Mouse (Mus musculus): Measurements from ENCODE around the gene Crisp4. TPM values are rescaled to one million over a fixed set of nuclear protein-coding genes. Genes with fewer than 3 reads are reported as not detected.

Gene Crisp4
- polyA plus RNA-seq, 1 experiment from 2014 or later = not detected

DNA sequence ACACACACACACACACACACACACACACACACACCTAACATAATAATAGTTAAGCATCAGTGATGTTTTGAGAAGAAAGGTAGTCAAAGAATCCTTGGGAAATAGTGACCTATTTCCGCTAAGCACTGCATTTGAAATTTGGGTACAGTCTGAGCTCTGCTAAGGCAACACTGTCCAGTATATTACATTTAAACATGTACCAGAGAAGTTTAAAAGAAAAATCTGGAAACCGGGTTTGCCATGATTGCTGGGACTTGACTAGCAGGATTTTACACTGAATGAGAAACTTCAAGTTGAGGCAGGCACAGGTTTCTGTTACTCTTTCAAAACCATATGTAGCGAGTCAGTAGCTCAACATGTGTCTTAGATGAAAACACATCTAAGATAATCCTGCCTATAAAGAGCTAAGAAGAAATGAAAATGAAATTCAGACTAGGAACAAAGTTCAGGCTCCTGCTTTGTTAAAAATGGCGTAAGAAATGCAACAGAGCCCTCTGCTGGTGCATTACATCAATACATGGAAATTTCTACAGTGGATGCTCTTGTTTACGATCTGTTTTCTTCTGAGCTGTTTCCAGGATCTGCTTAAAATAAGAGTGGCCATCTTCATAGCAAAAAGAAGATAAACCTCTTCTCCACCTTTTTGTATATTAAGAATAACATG, 39.7 kb downstream of the Crisp4 start:
- no peaks in the 10 kb centered on the region for H3K4me1 ChIP-seq
- peaks cover 4% of the 10 kb centered on the region; the same call in 1 of the 2 replicates for H3K27me3 ChIP-seq (replicated peaks)
- H3K4me3 ChIP-seq (replicated peaks) = no peak overlapping the region
- H3K9ac ChIP-seq (replicated peaks) = no peak overlapping the region
- H3K9me3 ChIP-seq (replicated peaks) = no peaks in the 10 kb centered on the region
- no peaks in the 10 kb centered on the region for H3K36me3 ChIP-seq
- H3K27ac ChIP-seq (replicated peaks) = 0 out of 2 replicates have a peak overlapping the region, but pooled peaks have one; percentile 37
- 40% methylated on average over 5 of the region's 5 CpGs for WGBS
- peak; percentile 87 for ATAC-seq (ENCODE audit: low FRiP score)
- no peak overlapping the region for H3K4me2 ChIP-seq

DNA sequence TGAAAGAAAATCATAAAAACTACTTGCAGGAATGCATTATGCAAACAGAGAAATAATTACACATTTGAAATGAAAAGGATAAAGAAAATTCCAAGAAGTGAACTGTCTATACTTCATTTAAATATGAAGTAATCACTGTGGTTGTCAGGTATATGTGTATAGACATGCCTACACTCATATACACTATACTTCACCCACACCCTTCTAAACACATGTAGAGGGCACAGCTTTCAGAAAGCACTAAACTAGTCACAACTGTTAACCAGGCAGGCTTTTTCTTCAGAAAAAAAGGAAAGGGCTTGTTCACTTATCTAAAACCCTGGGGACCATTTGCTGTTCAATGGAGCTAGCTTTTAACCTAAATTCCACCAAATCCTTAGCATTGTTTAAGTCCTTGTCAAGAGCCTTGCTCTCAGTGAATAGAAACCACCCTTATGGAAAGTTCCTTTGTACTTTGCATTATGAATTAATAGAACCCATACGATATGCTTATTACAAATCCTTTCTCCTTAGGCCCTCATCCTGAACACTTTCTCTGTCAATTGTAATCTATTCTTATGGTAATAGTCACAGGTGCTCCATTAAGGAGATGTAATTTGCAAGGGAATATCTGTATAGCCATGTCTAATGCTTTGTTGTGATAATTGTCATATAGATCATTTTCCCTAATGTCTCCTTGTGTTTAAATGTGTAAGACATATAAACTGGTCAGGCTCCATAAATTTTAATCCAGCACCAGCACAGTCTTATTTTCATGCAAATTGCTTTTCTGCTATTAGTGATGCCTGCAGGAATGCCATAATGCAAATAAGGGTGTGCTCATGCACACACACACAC, 40.5 kb downstream of the Crisp4 start:
- Histone ChIP-seq H3K27me3 (replicated peaks) (peaks cover 4% of the 10 kb centered on the region; the same call in 1 of the 2 replicates), H3K4me3 (replicated peaks) (no peak overlapping the region), H3K4me1 (no peaks in the 10 kb centered on the region), H3K9ac (replicated peaks) (no peak overlapping the region), H3K9me3 (replicated peaks) (no peaks in the 10 kb centered on the region), H3K27ac (replicated peaks) (no peak overlapping the region), H3K4me2 (no peak overlapping the region), H3K36me3 (no peaks in the 10 kb centered on the region)
- 15% methylated on average over 1 of the region's 1 CpGs for WGBS
- peak; percentile 73 for ATAC-seq (ENCODE audit: low FRiP score)

Other genes starting within 250 kb of the Crisp4 start
- gene Defb18, start 91.5 kb upstream of the Crisp4 start, polyA plus RNA-seq (2015; fragmentation: Nextera tagmentation; extraction: Ambion mirVana) = not detected in 2 replicates
- gene Defb41, start 119.2 kb upstream of the Crisp4 start, polyA plus RNA-seq (2015; fragmentation: Nextera tagmentation; extraction: Ambion mirVana) = not detected in 2 replicates